ENCODE assay signal across 14 mouse cellular contexts in the genomic region with DNA sequence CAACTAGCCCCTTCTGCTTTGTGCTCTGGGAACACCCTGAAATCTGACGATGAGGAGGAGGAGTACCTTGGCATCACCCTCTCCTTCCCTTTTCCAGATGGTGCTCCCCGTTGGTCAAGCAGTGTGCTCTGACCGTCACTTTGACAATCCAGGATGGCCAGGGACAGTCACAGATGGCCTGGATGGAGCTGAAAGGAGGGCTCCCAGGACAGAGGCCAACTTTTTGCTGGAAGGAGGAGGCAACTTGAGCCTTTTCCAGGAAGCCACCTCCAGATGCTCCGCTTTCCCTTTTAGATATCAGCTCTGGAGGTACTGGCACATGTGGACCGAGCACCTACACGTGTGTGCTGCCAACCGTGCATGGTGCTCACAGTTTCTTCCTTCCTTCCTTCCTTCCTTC.
"Had no signal": no experiment of that assay in that cellular context is flagged by ENCODE, and none has a peak within 500 bp of the region (broad histone marks: within the 10 kb centered on the region; RNA-seq: fewer than 3 reads in every experiment).

No protein-coding gene starts in this region.

- DNase-seq: lung, adult 2 months; lung, postnatal 14 days; lung, postnatal 36 days; right cerebral cortex, postnatal 14 days; thymus, adult 2 months; thymus, postnatal 36 days had no signal

- H3K4me3 ChIP-seq: lung, embryonic 15.5 days; megakaryocyte, embryonic 14.5 days; midbrain, embryonic 13.5 days; midbrain, embryonic 15.5 days; neural tube, embryonic 12.5 days; stomach, embryonic 15.5 days had no signal

- H3K27ac ChIP-seq: lung, embryonic 15.5 days; macrophage; midbrain, embryonic 13.5 days; midbrain, embryonic 15.5 days; neural tube, embryonic 12.5 days; stomach, embryonic 15.5 days; stomach, postnatal 0 days had no signal
